Mouse (Mus musculus) olfactory bulb, adult 2 months (tissue): ENCODE data around the gene Fgfr2.

Source experiments
- CTCF ChIP-seq: fragments of 200-500 bp; IDR thresholded peaks from 2 replicates; pipeline ENCODE4 v1.5.1; 2012; ENCODE audit warnings: low read depth, mild to moderate bottlenecking, low read length, moderate library complexity; ENCODE audit not compliant: insufficient read depth
- POLR2A ChIP-seq: fragments of 200-500 bp; IDR thresholded peaks from 2 replicates; pipeline ENCODE4 v1.6.1; 2012; ENCODE audit warnings: mild to moderate bottlenecking, low read depth, low read length, moderate library complexity; ENCODE audit not compliant: insufficient read depth

DNA sequence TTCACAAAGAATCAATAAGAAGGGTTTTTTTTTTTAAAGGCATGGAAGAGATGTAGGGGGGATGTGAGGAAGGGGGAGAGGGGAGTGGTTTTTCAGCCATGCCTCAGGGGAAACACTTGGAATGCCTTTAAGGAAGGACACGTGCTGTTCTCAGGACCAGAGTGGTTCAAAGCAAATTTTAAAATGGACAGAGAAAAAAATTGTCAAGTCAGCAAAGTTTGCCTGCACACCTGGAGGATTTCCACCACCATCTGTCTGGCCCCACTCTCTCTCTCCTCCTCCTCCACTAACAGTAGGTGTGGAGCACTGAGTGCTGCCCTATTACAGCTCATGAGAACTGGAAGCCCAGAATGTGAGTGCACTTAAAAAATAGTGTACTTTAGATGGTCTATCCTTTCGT lies 1619.4 kb downstream of the Fgfr2 start:
- TF ChIP-seq CTCF (no peak), POLR2A (no peak)
